Mouse (Mus musculus): ENCODE measurements around the gene Efcab5. TPM values are rescaled to one million over a fixed set of nuclear protein-coding genes. Genes with fewer than 3 reads are reported as not detected.
"Not testable (repeated sequence)": the region's sequence is repeated elsewhere in the genome, so short reads cannot be mapped to it uniquely, and the experiment has no call there.

The Efcab5 gene
- polyA plus RNA-seq, 1 experiment from 2014 or later: 0.08 TPM

DNA sequence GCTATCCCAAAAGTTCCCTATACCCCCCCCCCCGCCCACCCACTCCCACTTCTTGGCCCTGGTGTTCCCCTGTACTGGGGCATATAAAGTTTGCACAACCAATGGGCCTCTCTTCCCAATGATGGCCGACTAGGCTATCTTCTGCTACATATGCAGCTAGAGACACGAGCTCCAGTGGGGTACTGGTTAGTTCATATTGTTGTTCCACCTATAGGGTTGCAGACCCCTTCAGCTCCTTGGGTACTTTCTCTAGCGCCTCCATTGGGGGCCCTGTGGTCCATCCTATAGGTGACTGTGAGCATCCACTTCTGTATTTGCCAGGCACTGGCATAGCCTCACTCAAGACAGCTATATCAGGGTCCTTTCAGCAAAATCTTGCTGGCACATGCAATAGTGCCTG, 111.4 kb downstream of the Efcab5 start:
- peak overlapping the region; percentile 92 for H3K4me3 ChIP-seq (ENCODE audit: low read depth, low read length)
- not testable (repeated sequence) for H3K27ac ChIP-seq (ENCODE audit: low read length); ATAC-seq (ENCODE audit: low read depth); H3K27me3 ChIP-seq (ENCODE audit: control insufficient read depth, insufficient read depth, low read depth, low read length); H3K4me1 ChIP-seq (ENCODE audit: control insufficient read depth, low read depth, low read length); H3K9me3 ChIP-seq (replicated peaks; ENCODE audit: control insufficient read depth, low read length); H3K36me3 ChIP-seq (ENCODE audit: control insufficient read depth, insufficient read depth)
- H3K4me2 ChIP-seq (ENCODE audit: low read depth, low read length): peak overlapping the region; percentile 87
- H3K9ac ChIP-seq (ENCODE audit: low read depth, low read length): peak overlapping the region; percentile 79
- WGBS (ENCODE audit: insufficient replicate concordance): 40% methylated on average over 4 of the region's 4 CpGs

DNA sequence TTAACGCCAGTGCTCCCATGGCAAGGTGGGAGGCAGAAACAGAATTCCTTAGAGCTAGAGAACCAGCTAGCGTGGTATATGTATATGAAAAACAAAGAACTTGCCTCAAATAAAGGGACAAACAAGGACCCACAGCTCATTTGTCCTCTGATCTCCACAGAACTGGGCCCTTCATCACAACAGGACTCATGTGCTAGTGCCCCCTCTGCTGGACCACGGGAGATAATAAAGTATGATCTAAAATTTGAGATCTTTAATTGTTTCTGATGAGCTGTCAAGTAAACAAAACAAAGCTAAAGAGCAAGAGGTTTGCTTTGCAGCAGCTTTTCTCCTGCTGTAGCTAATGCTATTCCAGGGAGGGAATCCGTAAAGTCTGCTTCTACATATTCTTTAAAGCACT, 118.0 kb downstream of the Efcab5 start:
- peaks cover 7% of the 10 kb centered on the region for H3K36me3 ChIP-seq (ENCODE audit: control insufficient read depth, insufficient read depth)
- no peaks in the 10 kb centered on the region for H3K9me3 ChIP-seq (replicated peaks; ENCODE audit: control insufficient read depth, low read length)
- H3K27me3 ChIP-seq (ENCODE audit: control insufficient read depth, insufficient read depth, low read depth, low read length): no peaks in the 10 kb centered on the region
- H3K4me3 ChIP-seq (ENCODE audit: low read depth, low read length): no peak overlapping the region
- no peak overlapping the region for H3K27ac ChIP-seq (ENCODE audit: low read length)
- no peak overlapping the region for H3K4me2 ChIP-seq (ENCODE audit: low read depth, low read length)
- H3K9ac ChIP-seq (ENCODE audit: low read depth, low read length): no peak overlapping the region
- peaks cover 2% of the 10 kb centered on the region; the same call in 1 of the 2 replicates for H3K4me1 ChIP-seq (ENCODE audit: control insufficient read depth, low read depth, low read length)
- no peak for ATAC-seq (ENCODE audit: low read depth)
- 63% methylated on average over 4 of the region's 4 CpGs for whole genome bisulfite sequencing (ENCODE audit: insufficient replicate concordance)

DNA sequence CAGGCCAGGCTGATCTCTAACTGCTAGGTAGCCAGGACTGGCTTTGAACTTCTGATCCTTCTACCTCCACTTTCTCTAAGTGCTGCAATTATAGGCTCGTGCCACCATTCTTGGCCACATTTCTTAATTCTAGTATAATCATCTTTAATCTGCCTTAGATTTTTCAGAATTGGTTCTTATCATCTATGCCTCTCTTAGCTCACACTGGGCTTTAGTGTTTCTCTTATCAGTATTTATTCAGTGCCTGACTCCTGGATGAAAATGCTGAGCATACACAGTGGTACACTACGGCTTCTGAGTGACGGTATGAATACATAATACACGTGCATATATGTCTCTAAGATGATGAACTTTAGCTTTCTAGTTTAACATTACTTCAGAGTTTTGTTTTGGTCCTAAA, 119.9 kb downstream of the Efcab5 start:
- WGBS (ENCODE audit: insufficient replicate concordance): 68% methylated on average over 4 of the region's 4 CpGs
- H3K27ac ChIP-seq (ENCODE audit: low read length): no peak overlapping the region
- no peaks in the 10 kb centered on the region for H3K9me3 ChIP-seq (replicated peaks; ENCODE audit: control insufficient read depth, low read length)
- no peak overlapping the region for H3K9ac ChIP-seq (ENCODE audit: low read depth, low read length)
- H3K4me2 ChIP-seq (ENCODE audit: low read depth, low read length): no peak overlapping the region
- peaks cover 2% of the 10 kb centered on the region; the same call in 1 of the 2 replicates for H3K4me1 ChIP-seq (ENCODE audit: control insufficient read depth, low read depth, low read length)
- no peaks in the 10 kb centered on the region for H3K27me3 ChIP-seq (ENCODE audit: control insufficient read depth, insufficient read depth, low read depth, low read length)
- H3K4me3 ChIP-seq (ENCODE audit: low read depth, low read length): no peak overlapping the region
- H3K36me3 ChIP-seq (ENCODE audit: control insufficient read depth, insufficient read depth): peaks cover 7% of the 10 kb centered on the region
- no peak for ATAC-seq (ENCODE audit: low read depth)

DNA sequence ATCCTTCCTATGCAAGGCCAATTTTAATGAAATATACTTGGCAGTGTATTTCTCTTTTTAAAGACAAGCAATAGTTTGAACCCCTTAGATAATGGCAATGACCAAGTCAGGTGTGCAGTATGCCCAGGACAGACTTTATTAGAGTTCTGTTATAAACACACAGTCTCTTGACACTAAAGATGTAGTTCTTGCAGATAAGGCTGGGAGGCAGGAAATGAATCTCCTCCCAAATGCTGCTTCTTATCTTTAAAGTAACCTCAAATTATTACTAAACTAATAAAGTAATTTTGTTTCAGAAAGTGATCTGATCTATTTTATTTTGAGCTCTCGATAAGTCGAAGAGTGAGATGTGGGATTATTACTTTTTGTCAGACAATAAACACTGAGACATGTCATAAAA, 125.4 kb downstream of the Efcab5 start:
- Histone ChIP-seq H3K4me2 (ENCODE audit: low read depth, low read length) (no peak overlapping the region), H3K4me3 (ENCODE audit: low read depth, low read length) (no peak overlapping the region), H3K9ac (ENCODE audit: low read depth, low read length) (no peak overlapping the region), H3K36me3 (ENCODE audit: control insufficient read depth, insufficient read depth) (no peaks in the 10 kb centered on the region), H3K27me3 (ENCODE audit: control insufficient read depth, insufficient read depth, low read depth, low read length) (no peaks in the 10 kb centered on the region), H3K9me3 (replicated peaks; ENCODE audit: control insufficient read depth, low read length) (no peaks in the 10 kb centered on the region), H3K4me1 (ENCODE audit: control insufficient read depth, low read depth, low read length) (peaks cover 2% of the 10 kb centered on the region; the same call in 1 of the 2 replicates), H3K27ac (ENCODE audit: low read length) (no peak overlapping the region)
- WGBS (ENCODE audit: insufficient replicate concordance): 62% methylated on average over 2 of the region's 2 CpGs
- ATAC-seq (ENCODE audit: low read depth): no peak

DNA sequence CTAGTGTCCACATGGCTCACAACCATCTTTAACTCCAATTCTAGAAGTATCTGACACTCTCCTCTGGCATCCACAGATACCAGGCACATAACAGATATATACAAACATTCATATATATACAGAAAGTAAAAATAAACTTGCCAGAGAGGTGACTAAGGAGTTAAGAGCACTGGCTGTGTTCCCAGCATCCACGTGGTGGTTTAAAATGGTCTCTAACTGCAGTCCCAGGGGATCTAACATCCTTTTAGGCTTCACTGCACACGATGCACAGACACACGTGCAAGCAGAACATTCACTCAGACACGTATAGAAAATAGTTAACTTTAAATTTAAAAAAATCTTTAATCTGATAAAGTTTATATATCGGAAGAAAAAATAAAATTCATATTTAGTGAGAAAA, 126.8 kb downstream of the Efcab5 start:
- WGBS (ENCODE audit: insufficient replicate concordance): 75% methylated on average over 5 of the region's 5 CpGs
- no peak overlapping the region for H3K9ac ChIP-seq (ENCODE audit: low read depth, low read length)
- H3K4me3 ChIP-seq (ENCODE audit: low read depth, low read length): no peak overlapping the region
- no peaks in the 10 kb centered on the region for H3K27me3 ChIP-seq (ENCODE audit: control insufficient read depth, insufficient read depth, low read depth, low read length)
- no peak for ATAC-seq (ENCODE audit: low read depth)
- no peak overlapping the region for H3K27ac ChIP-seq (ENCODE audit: low read length)
- no peaks in the 10 kb centered on the region for H3K36me3 ChIP-seq (ENCODE audit: control insufficient read depth, insufficient read depth)
- no peak overlapping the region for H3K4me2 ChIP-seq (ENCODE audit: low read depth, low read length)
- H3K9me3 ChIP-seq (replicated peaks; ENCODE audit: control insufficient read depth, low read length): no peaks in the 10 kb centered on the region
- H3K4me1 ChIP-seq (ENCODE audit: control insufficient read depth, low read depth, low read length): no peaks in the 10 kb centered on the region

GRCm38 (mm10) chr11:77042816-77043215, 146.0 kb downstream of the Efcab5 start:
- H3K4me1 ChIP-seq (ENCODE audit: control insufficient read depth, low read depth, low read length): no peaks in the 10 kb centered on the region
- 72% methylated on average over 2 of the region's 2 CpGs for WGBS (ENCODE audit: insufficient replicate concordance)
- H3K4me2 ChIP-seq (ENCODE audit: low read depth, low read length): no peak overlapping the region
- no peak overlapping the region for H3K4me3 ChIP-seq (ENCODE audit: low read depth, low read length)
- no peak overlapping the region for H3K9ac ChIP-seq (ENCODE audit: low read depth, low read length)
- H3K36me3 ChIP-seq (ENCODE audit: control insufficient read depth, insufficient read depth): peaks cover 16% of the 10 kb centered on the region
- no peaks in the 10 kb centered on the region for H3K27me3 ChIP-seq (ENCODE audit: control insufficient read depth, insufficient read depth, low read depth, low read length)
- ATAC-seq (ENCODE audit: low read depth): no peak
- H3K9me3 ChIP-seq (replicated peaks; ENCODE audit: control insufficient read depth, low read length): no peaks in the 10 kb centered on the region
- no peak overlapping the region for H3K27ac ChIP-seq (ENCODE audit: low read length)

DNA sequence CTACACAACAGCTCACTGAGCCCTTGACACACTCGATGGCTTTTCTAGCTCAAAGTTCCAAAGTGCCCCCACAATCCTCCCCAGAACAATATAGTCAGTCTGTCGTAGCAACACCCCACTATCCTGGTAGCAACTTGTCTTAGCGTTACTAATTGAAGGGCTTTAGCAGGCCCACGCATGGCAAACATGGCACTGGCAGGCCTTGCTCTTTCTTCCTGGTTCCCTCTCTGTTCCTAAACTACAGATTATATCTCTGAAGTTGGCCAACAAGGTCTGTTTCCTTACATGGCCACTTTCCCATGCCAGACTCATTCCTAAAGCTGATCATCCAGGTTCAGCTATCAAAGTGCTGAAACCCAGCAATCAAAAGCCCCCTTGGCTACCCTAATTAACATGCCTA, 146.9 kb downstream of the Efcab5 start:
- H3K9me3 ChIP-seq (replicated peaks; ENCODE audit: control insufficient read depth, low read length): no peaks in the 10 kb centered on the region
- ATAC-seq (ENCODE audit: low read depth): no peak

More for the DNA sequence above, 146.9 kb downstream of the Efcab5 start:
- WGBS (ENCODE audit: insufficient replicate concordance): 76% methylated on average over 4 of the region's 4 CpGs
- Histone ChIP-seq H3K4me3 (ENCODE audit: low read depth, low read length) (no peak overlapping the region), H3K4me1 (ENCODE audit: control insufficient read depth, low read depth, low read length) (no peaks in the 10 kb centered on the region), H3K9ac (ENCODE audit: low read depth, low read length) (no peak overlapping the region), H3K27me3 (ENCODE audit: control insufficient read depth, insufficient read depth, low read depth, low read length) (no peaks in the 10 kb centered on the region), H3K27ac (ENCODE audit: low read length) (no peak overlapping the region), H3K4me2 (ENCODE audit: low read depth, low read length) (no peak overlapping the region), H3K36me3 (ENCODE audit: control insufficient read depth, insufficient read depth) (peaks cover 16% of the 10 kb centered on the region)

MicroRNA genes within 50 kb of the gene (microRNA counts, 519-probe panel; counts per million panel counts)
- microRNA mmu-miR-423-3p (2,726 counts per million, percentile 75 among the panel's probes with 10 or more counts), microRNA mmu-miR-423-5p (2,544 counts per million, percentile 68 among the panel's probes with 10 or more counts)

Small RNA genes lying within 50 kb of the gene (microRNA-seq; reads per million reads assigned to microRNA genes)
- gene Mir423: 5,063 reads per million, percentile 88 among the genes with 10 or more reads in this experiment

Other genes starting within 250 kb of the Efcab5 start
- gene Slc6a4, start 190.4 kb downstream of the Efcab5 start, polyA plus RNA-seq (2015; fragmentation: Nextera tagmentation; extraction: Ambion mirVana): 1.7 and 1.9 TPM in 2 replicates
- 22.2 and 26.6 TPM in 2 replicates for gene Nsrp1, start 110.5 kb downstream of the Efcab5 start, polyA plus RNA-seq (2015; fragmentation: Nextera tagmentation; extraction: Ambion mirVana)
- 4.2 and 4.7 TPM in 2 replicates for gene Ssh2, start 27.3 kb upstream of the Efcab5 start, polyA plus RNA-seq (2015; fragmentation: Nextera tagmentation; extraction: Ambion mirVana)

Data from liver, embryonic 16.5 days (tissue).